Mouse (Mus musculus) liver, embryonic 14.5 days (tissue): Measurements from ENCODE around the gene Zfp563.

Experiments
- CTCF ChIP-seq: IDR thresholded peaks from 2 replicates; pipeline ENCODE4 v1.5.1; 2016; ENCODE audit warnings: antibody characterized with exemption, low read depth, control low read depth
- EP300 ChIP-seq: IDR thresholded peaks from 2 replicates; pipeline ENCODE4 v1.6.1; 2016; ENCODE audit warnings: antibody characterized with exemption, low read depth

DNA sequence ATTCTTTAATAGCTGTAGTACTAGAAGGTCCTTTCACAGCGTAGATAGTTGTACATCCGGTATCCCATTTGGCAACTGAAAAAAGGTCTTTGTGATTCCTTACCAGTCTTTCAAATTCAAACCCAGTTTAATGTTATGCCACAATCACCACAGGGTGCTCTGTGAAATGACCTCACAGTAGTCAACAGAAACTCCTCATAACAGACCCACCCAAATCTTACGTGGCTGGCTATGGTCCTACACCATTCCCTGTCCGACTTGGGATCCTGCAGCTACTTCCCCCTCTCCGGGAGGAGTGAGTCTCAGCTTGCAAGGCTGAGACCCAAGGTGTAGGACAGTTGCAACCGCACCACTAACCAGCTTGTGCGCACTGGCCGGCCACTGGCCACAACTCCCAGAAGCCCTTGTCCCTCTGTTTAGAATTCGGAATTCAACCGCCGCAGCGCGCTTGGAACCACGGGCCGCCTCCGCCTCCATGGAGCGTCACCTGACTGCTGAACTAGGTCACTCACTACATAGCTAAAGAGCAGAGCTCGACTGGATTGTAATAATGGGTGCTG lies 50.2 kb downstream of the Zfp563 start, which contains the start of gene Morc2b:
- TF ChIP-seq EP300 (no peak), CTCF (no peak)
